Mouse (Mus musculus): ENCODE measurements around the gene Pikfyve.

DNA sequence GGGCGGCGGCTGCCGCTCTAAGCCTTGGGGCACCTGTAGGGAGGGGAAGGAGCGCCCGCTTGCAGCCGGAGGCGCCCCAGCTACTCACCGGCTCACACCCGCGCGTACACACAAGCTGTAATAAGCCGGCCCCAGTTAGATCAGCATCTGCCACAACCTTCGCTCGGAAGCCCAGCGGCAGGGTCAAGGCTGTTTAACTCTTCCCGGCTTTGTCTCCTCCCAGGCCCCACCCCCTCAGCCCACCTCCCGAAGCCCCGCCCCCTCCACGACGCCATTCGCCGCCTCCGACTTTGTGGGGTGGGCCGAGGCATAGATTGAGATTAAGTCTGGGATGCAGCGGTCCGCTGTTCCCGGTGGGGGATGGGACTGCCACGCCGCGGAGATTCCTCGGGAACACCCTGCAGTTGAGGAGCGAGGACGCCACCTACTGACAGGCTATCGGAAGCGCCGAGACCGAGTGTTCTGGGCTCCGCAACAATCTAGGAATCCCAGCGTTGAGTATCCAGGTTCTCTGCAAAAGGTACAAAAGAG lies 7.5 kb upstream of the Pikfyve start:
- TF ChIP-seq CTCF (IDR thresholded peaks at IDR 0.05; ENCODE audit: low read depth), result peak; percentile 91
- TF ChIP-seq EP300 (IDR thresholded peaks at IDR 0.05; ENCODE audit: low read depth), result no peak
